Mouse (Mus musculus): Measurements from ENCODE around the gene Mrps34. TPM values are rescaled to one million over a fixed set of nuclear protein-coding genes. Genes with fewer than 3 reads are reported as not detected.

Mrps34 gene
- polyA plus RNA-seq, 1 experiment from 2014 or later: 105 TPM

DNA sequence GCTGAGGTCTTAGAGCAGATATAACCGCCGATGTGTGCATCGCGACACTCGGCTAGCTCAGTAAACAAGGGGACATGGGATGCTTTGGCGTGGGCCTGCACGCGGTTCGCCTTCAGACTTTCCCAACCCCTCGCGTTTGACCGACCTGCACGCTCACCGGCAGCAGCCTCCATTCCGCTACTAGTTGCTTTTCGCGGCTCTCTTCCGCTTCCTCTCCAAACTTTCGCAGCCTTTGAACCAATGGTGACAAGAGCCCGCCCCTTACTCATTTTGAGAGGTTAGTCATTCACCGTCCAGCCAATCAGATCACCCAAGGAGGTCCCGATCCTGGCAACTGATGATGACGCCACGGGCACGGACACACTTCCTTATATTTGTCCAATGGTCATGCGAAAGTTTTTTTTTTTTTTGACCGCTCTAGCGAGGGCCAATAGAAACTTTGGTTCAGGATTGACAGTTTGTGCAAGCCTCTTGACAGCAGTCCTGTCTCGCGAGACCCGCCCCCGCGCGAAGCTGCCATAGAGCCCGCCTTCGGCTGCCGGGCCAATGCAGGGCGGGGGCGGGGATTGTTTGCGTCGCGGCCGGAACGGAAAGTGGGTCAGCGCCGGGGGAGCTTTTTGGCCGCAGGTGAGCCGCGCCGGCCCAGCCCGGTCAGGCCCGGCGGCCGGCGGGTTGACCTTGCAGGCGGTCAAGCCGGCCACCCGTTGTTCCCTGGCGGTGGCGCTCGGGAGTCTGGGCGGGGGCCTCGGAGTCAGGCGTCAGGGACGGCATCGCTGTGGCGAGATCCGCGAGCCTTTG is 8.6 kb upstream of the Mrps34 start, which contains the start of the genes Nubp2 and Spsb3:
Gene Nubp2 (minus strand): TSS at position 216 of the 798 bp plus-strand sequence.
Gene Spsb3 (plus strand): TSS at position 510 of the 798 bp plus-strand sequence.
- H3K27me3 ChIP-seq (replicated peaks; ENCODE audit: low read depth, poor library complexity, severe bottlenecking): no peaks in the 10 kb centered on the region
- H3K27ac ChIP-seq (replicated peaks): peak within 1 kb of the TSS; percentile 85
- peak; percentile 97 for DNase-seq (ENCODE audit: low spot score)
- peaks cover 34% of the 10 kb centered on the region for H3K4me1 ChIP-seq
- peak within 1 kb of the TSS; percentile 84 for H3K4me3 ChIP-seq
- no peaks in the 10 kb centered on the region for H3K9me3 ChIP-seq
- peaks cover 65% of the 10 kb centered on the region for H3K36me3 ChIP-seq (replicated peaks)
- under 1% methylated on average over 69 of the region's 69 CpGs for WGBS

DNA sequence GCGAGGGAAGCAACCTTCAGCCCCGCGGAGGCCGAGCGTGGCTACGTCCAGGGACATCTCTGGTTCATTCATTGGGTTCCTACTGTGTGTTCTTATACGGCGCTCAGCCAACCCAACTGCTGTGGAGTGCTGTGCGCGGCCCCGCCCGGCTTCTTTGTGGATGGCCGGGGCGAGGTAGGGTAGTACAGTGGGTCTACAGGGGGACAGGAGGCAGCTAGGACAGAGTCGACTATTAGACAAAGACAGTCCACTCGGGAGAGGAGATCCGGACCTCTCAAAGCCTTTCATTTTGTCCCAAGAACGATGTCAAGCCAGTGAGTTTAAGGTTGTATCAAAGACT is 8.0 kb upstream of the Mrps34 start:
- Histone ChIP-seq H3K27me3 (replicated peaks; ENCODE audit: low read depth, poor library complexity, severe bottlenecking) (no peaks in the 10 kb centered on the region), H3K27ac (replicated peaks) (peak overlapping the region; percentile 85), H3K4me3 (peak overlapping the region; percentile 84), H3K9me3 (no peaks in the 10 kb centered on the region), H3K4me1 (peaks cover 28% of the 10 kb centered on the region), H3K36me3 (replicated peaks) (peaks cover 67% of the 10 kb centered on the region)
- no peak for DNase-seq (ENCODE audit: low spot score)
- under 1% methylated on average over 18 of the region's 18 CpGs for WGBS

GRCm38 (mm10) chr17:24887291-24888080 is 7.4 kb upstream of the Mrps34 start:
- WGBS: 66% methylated on average over 18 of the region's 18 CpGs
- Histone ChIP-seq H3K36me3 (replicated peaks) (peaks cover 67% of the 10 kb centered on the region), H3K27ac (replicated peaks) (peak overlapping the region; percentile 85), H3K9me3 (no peaks in the 10 kb centered on the region), H3K4me3 (peak overlapping the region; percentile 84), H3K4me1 (peaks cover 24% of the 10 kb centered on the region), H3K27me3 (replicated peaks; ENCODE audit: low read depth, poor library complexity, severe bottlenecking) (no peaks in the 10 kb centered on the region)
- DNase-seq (ENCODE audit: low spot score): no peak

GRCm38 (mm10) chr17:24888862-24889261 is 6.1 kb upstream of the Mrps34 start:
- no peak for DNase-seq (ENCODE audit: low spot score)
- WGBS: 89% methylated on average over 3 of the region's 3 CpGs
- peaks cover 67% of the 10 kb centered on the region for H3K36me3 ChIP-seq (replicated peaks)
- no peaks in the 10 kb centered on the region for H3K27me3 ChIP-seq (replicated peaks; ENCODE audit: low read depth, poor library complexity, severe bottlenecking)
- H3K4me3 ChIP-seq: 0 out of 2 replicates have a peak overlapping the region, but pooled peaks have one; percentile 11
- peaks cover 31% of the 10 kb centered on the region for H3K4me1 ChIP-seq
- H3K9me3 ChIP-seq: no peaks in the 10 kb centered on the region
- H3K27ac ChIP-seq (replicated peaks): no peak overlapping the region

- no peak for DNase-seq (ENCODE audit: low spot score)
- Histone ChIP-seq H3K27ac (replicated peaks) (no peak overlapping the region), H3K9me3 (no peaks in the 10 kb centered on the region), H3K4me3 (peak overlapping the region; percentile 24), H3K4me1 (peaks cover 35% of the 10 kb centered on the region), H3K36me3 (replicated peaks) (peaks cover 57% of the 10 kb centered on the region), H3K27me3 (replicated peaks; ENCODE audit: low read depth, poor library complexity, severe bottlenecking) (no peaks in the 10 kb centered on the region)
- WGBS: 90% methylated on average over 19 of the region's 19 CpGs
These were observed 4.5 kb upstream of the Mrps34 start for GRCm38 (mm10) chr17:24890151-24891092.

DNA sequence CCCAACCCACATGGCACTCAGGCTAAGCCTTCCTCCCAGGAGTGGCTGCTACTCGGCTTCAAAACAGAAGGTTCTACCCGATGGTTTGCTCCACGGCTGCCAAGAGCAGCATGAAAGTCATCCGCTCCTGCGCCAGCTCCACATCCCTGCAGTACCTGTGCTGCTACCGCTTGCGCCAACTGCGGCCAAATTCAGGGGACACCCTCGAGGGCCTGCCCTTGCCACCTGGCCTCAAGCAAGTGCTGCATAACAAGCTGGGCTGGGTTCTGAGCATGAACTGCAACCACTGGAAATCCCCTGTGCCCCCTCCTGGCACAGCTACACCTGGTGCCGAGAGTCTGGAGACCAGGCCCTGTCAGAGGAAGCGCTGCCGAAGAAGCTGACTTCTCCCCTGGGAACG is 3.6 kb upstream of the Mrps34 start:
- Histone ChIP-seq H3K9me3 (no peaks in the 10 kb centered on the region), H3K4me3 (no peak overlapping the region), H3K36me3 (replicated peaks) (peaks cover 57% of the 10 kb centered on the region), H3K27ac (replicated peaks) (no peak overlapping the region), H3K27me3 (replicated peaks; ENCODE audit: low read depth, poor library complexity, severe bottlenecking) (no peaks in the 10 kb centered on the region), H3K4me1 (peaks cover 40% of the 10 kb centered on the region)
- no peak for DNase-seq (ENCODE audit: low spot score)
- WGBS: 90% methylated on average over 13 of the region's 13 CpGs

GRCm38 (mm10) chr17:24892785-24893184 is 2.1 kb upstream of the Mrps34 start:
- WGBS: 92% methylated on average over 12 of the region's 12 CpGs

DNA sequence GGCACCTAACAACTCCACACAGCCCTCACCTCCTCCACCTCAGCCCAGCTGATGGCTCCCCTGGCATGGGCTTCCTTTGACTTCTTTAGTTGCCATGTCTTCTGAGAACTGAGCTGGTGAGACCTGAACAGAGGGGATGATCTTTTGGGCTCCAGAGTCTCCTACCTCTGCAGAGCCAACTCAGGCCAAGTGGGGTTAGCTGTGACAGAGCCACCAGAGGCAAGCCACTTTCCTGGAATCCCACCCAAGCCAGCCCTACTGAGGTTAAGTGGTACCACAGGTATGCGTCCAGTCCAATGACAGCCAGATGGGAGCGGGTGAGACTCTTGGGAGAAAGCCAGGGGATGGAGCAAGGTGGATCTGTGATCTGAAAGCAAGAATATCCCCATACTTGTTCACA is 1.6 kb upstream of the Mrps34 start:
- 95% methylated on average over 2 of the region's 2 CpGs for WGBS
- peaks cover 46% of the 10 kb centered on the region for H3K4me1 ChIP-seq
- no peaks in the 10 kb centered on the region for H3K27me3 ChIP-seq (replicated peaks; ENCODE audit: low read depth, poor library complexity, severe bottlenecking)
- no peak for DNase-seq (ENCODE audit: low spot score)
- H3K4me3 ChIP-seq: peak overlapping the region; percentile 83; the same call in 1 of the 2 replicates
- H3K36me3 ChIP-seq (replicated peaks): peaks cover 73% of the 10 kb centered on the region
- H3K27ac ChIP-seq (replicated peaks): no peak overlapping the region
- no peaks in the 10 kb centered on the region for H3K9me3 ChIP-seq

More at GRCm38 (mm10) chr17:24892785-24893184, 2.1 kb upstream of the Mrps34 start:
- peaks cover 68% of the 10 kb centered on the region for H3K36me3 ChIP-seq (replicated peaks)
- peak overlapping the region; percentile 83; the same call in 1 of the 2 replicates for H3K4me3 ChIP-seq
- H3K4me1 ChIP-seq: peaks cover 45% of the 10 kb centered on the region
- no peak for DNase-seq (ENCODE audit: low spot score)
- H3K27ac ChIP-seq (replicated peaks): no peak overlapping the region
- H3K9me3 ChIP-seq: no peaks in the 10 kb centered on the region
- no peaks in the 10 kb centered on the region for H3K27me3 ChIP-seq (replicated peaks; ENCODE audit: low read depth, poor library complexity, severe bottlenecking)

GRCm38 (mm10) chr17:24894061-24894994 is 588 bp upstream of the Mrps34 start:
- peak overlapping the region; percentile 83 for H3K4me3 ChIP-seq
- peaks cover 74% of the 10 kb centered on the region for H3K36me3 ChIP-seq (replicated peaks)
- peak overlapping the region; percentile 90 for H3K27ac ChIP-seq (replicated peaks)
- H3K4me1 ChIP-seq: peaks cover 46% of the 10 kb centered on the region
- H3K9me3 ChIP-seq: no peaks in the 10 kb centered on the region
- no peak for DNase-seq (ENCODE audit: low spot score)
- H3K27me3 ChIP-seq (replicated peaks; ENCODE audit: low read depth, poor library complexity, severe bottlenecking): no peaks in the 10 kb centered on the region
- WGBS: 10% methylated on average over 31 of the region's 31 CpGs

DNA sequence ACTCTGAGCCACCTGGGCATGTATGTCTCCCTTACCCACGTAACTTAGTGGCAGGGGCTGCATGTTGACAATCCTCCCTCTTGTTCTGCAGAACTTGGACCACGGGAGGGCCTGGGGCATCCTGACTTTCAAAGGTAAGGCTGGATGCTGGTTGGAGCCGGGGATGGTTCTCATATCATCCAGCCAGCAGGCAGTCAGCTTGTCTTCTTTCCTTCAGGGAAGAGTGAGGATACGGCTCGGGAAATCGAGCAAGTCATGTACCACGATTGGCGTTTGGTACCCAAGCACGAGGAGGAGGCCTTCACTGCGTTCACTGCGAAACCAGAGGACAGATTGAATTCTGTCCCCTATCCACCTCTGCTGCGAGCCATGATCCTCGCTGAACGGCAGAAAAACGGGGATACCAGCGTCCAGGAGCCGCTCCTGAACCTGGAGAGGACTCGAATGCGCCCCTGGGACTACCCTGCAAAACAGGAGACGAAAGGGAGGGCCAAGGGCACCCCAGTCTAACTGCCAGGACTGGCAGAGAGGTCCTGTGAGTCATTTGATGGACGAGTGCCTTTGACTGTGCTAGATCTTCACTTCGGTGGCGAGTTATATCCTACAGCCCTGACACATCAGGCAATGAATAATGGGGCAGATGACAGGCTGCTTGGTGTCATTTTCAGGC is 790 bp downstream of the Mrps34 start:
- peaks cover 46% of the 10 kb centered on the region for H3K4me1 ChIP-seq
- no peak for DNase-seq (ENCODE audit: low spot score)
- H3K27me3 ChIP-seq (replicated peaks; ENCODE audit: low read depth, poor library complexity, severe bottlenecking): no peaks in the 10 kb centered on the region
- no peaks in the 10 kb centered on the region for H3K9me3 ChIP-seq
- 13% methylated on average over 23 of the region's 23 CpGs for WGBS
- H3K36me3 ChIP-seq (replicated peaks): peaks cover 74% of the 10 kb centered on the region
- H3K27ac ChIP-seq (replicated peaks): peak overlapping the region; percentile 90
- H3K4me3 ChIP-seq: peak overlapping the region; percentile 83
